14 mouse cellular contexts compared by ENCODE assay signal in genomic region chr15:102315292-102315691, GRCm38 (mm10). TPM values are rescaled to one million over a fixed set of nuclear protein-coding genes. Genes with fewer than 3 reads are reported as not detected.
DNase-seq lines count a peak whose midpoint lies in the region; ATAC-seq and TF ChIP-seq lines count a peak whose summit lies in the region.
"Had no signal": no experiment of that assay in that cellular context is flagged by ENCODE, and none has a peak within 500 bp of the region (broad histone marks: within the 10 kb centered on the region; RNA-seq: fewer than 3 reads in every experiment).

No protein-coding gene starts in this region.

- H3K4me2 ChIP-seq in forebrain, embryonic 12.5 days: no peak overlapping the region
- no peak overlapping the region for H3K4me2 ChIP-seq in forebrain, embryonic 13.5 days

- peaks cover 90% of the 10 kb centered on the region for H3K36me3 ChIP-seq in forebrain, embryonic 12.5 days (replicated peaks)
- H3K36me3 ChIP-seq in forebrain, embryonic 13.5 days (ENCODE audit: poor library complexity, severe bottlenecking): peaks cover 92% of the 10 kb centered on the region

- no peak for ATAC-seq in forebrain, embryonic 12.5 days (ENCODE audit: low FRiP score)
- ATAC-seq in forebrain, embryonic 13.5 days: no peak
- ATAC-seq: intestine, embryonic 16.5 days had no signal

- 0 out of 2 replicates have a peak overlapping the region, but pooled peaks have one; percentile 7 for H3K9ac ChIP-seq in forebrain, embryonic 12.5 days
- H3K9ac ChIP-seq in forebrain, embryonic 13.5 days: no peak overlapping the region

- no peaks in the 10 kb centered on the region for H3K4me1 ChIP-seq in forebrain, embryonic 12.5 days
- no peaks in the 10 kb centered on the region for H3K4me1 ChIP-seq in forebrain, embryonic 13.5 days

- DNase-seq in left cerebral cortex, postnatal 14 days (ENCODE audit: low spot score in 2 of 2): peak; percentile 11 to 30
- DNase-seq in left cerebral cortex, adult 2 months (ENCODE audit: extremely low spot score in 1 of 2, low spot score in 2 of 2): no peak
- peak; percentile 37 for DNase-seq in heart, adult 8-10 months (ENCODE audit: low spot score)
- DNase-seq in lung, postnatal 36 days: peak; percentile 32
- no peak for DNase-seq in spleen, adult 12 weeks (ENCODE audit: low spot score)
- no peak for DNase-seq in urinary bladder, adult 18-20 months (ENCODE audit: low spot score in 2 of 2)
- DNase-seq: adrenal gland, adult 2 months; B cell, adult 2 months; cerebellum, adult 2 months; embryo, embryonic 11 days had no signal

- TF ChIP-seq CTCF in left cerebral cortex, adult 2 months (IDR thresholded peaks at IDR 0.05): no peak

- H3K27me3 ChIP-seq in forebrain, embryonic 12.5 days: no peaks in the 10 kb centered on the region
- no peaks in the 10 kb centered on the region for H3K27me3 ChIP-seq in forebrain, embryonic 13.5 days

- no peak overlapping the region for H3K4me3 ChIP-seq in forebrain, embryonic 12.5 days (replicated peaks)
- no peak overlapping the region for H3K4me3 ChIP-seq in forebrain, embryonic 13.5 days
- no peak overlapping the region for H3K4me3 ChIP-seq in left cerebral cortex, adult 2 months
- H3K4me3 ChIP-seq: erythroblast, embryonic 14.5 days had no signal

- no peaks in the 10 kb centered on the region for H3K9me3 ChIP-seq in forebrain, embryonic 12.5 days
- H3K9me3 ChIP-seq in forebrain, embryonic 13.5 days (replicated peaks): no peaks in the 10 kb centered on the region

- intact Hi-C loops in left cerebral cortex, postnatal 14 days (cut with DNase I): no loop called here
- intact Hi-C loops in left cerebral cortex, adult 2 months (cut with DNase I): loop anchor here (1.0 kb wide), 1 partner anchor 76 kb away; no protein-coding TSS in a partner anchor

- H3K27ac ChIP-seq in forebrain, embryonic 12.5 days: no peak overlapping the region
- H3K27ac ChIP-seq in forebrain, embryonic 13.5 days: no peak overlapping the region
- H3K27ac ChIP-seq in left cerebral cortex, adult 2 months: no peak overlapping the region

- 94% methylated on average over 8 of the region's 8 CpGs for WGBS in forebrain, embryonic 12.5 days
- WGBS in forebrain, embryonic 13.5 days: 92% methylated on average over 8 of the region's 8 CpGs

RNA-seq across cellular contexts. Expression of gene Pfdn5, which starts 10.6 kb away (rescaled TPM):
- polyA plus RNA-seq in forebrain, embryonic 12.5 days (2016; fragmentation: Nextera tagmentation; extraction: Ambion mirVana): 352 and 355 TPM in 2 replicates
- 470 and 502 TPM in 2 replicates for polyA plus RNA-seq in forebrain, embryonic 13.5 days (2015; fragmentation: Nextera tagmentation; extraction: Ambion mirVana)
- total RNA-seq in left cerebral cortex, postnatal 14 days (2021): 100 to 1,000 TPM; 313 to 315 TPM
- 100 to 1,000 TPM; 408 to 428 TPM for total RNA-seq in left cerebral cortex, adult 2 months (2021)
- total RNA-seq in heart, adult 8-10 months (2022): 100 to 1,000 TPM; 300 to 347 (median 339) TPM

RNA-seq across cellular contexts. Expression of gene Myg1, which starts 16.2 kb away (rescaled TPM):
- polyA plus RNA-seq in forebrain, embryonic 12.5 days (2016; fragmentation: Nextera tagmentation; extraction: Ambion mirVana): 105 and 110 TPM in 2 replicates
- 116 and 126 TPM in 2 replicates for polyA plus RNA-seq in forebrain, embryonic 13.5 days (2015; fragmentation: Nextera tagmentation; extraction: Ambion mirVana)
- 10 to 100 TPM; 48.2 to 51.4 TPM for total RNA-seq in left cerebral cortex, postnatal 14 days (2021)
- 10 to 100 TPM; 65.1 to 67.9 TPM for total RNA-seq in left cerebral cortex, adult 2 months (2021)
- total RNA-seq in heart, adult 8-10 months (2022): 10 to 100 TPM; 23.2 to 24.6 (median 24.5) TPM

RNA-seq across cellular contexts. Expression of gene Espl1, which starts 19.2 kb away (rescaled TPM):
- 36.9 and 42.3 TPM in 2 replicates for polyA plus RNA-seq in forebrain, embryonic 12.5 days (2016; fragmentation: Nextera tagmentation; extraction: Ambion mirVana)
- polyA plus RNA-seq in forebrain, embryonic 13.5 days (2015; fragmentation: Nextera tagmentation; extraction: Ambion mirVana): 19.7 and 27.3 TPM in 2 replicates
- total RNA-seq in left cerebral cortex, postnatal 14 days (2021): 1 to 10 TPM; 1.8 to 2.3 TPM
- total RNA-seq in left cerebral cortex, adult 2 months (2021): 1 to 10 TPM; 1.1 to 1.5 TPM
- 1 to 10 TPM in 1 of 4 experiments, under 1 TPM in 3; 0.38 to 1.1 (median 0.93) TPM for total RNA-seq in heart, adult 8-10 months (2022)

RNA-seq across cellular contexts. Expression of gene Aaas, which starts 35.3 kb away (rescaled TPM):
- 75.0 and 78.2 TPM in 2 replicates for polyA plus RNA-seq in forebrain, embryonic 12.5 days (2016; fragmentation: Nextera tagmentation; extraction: Ambion mirVana)
- 64.1 and 66.5 TPM in 2 replicates for polyA plus RNA-seq in forebrain, embryonic 13.5 days (2015; fragmentation: Nextera tagmentation; extraction: Ambion mirVana)
- 10 to 100 TPM; 17.5 to 18.8 TPM for total RNA-seq in left cerebral cortex, postnatal 14 days (2021)
- 10 to 100 TPM; 14.3 to 18.9 TPM for total RNA-seq in left cerebral cortex, adult 2 months (2021)
- 10 to 100 TPM in 3 of 4 experiments, 1 to 10 TPM in 1; 9.8 to 15.0 (median 12.5) TPM for total RNA-seq in heart, adult 8-10 months (2022)

RNA-seq across cellular contexts. Expression of gene Mfsd5, which starts 36.0 kb away (rescaled TPM):
- polyA plus RNA-seq in forebrain, embryonic 12.5 days (2016; fragmentation: Nextera tagmentation; extraction: Ambion mirVana): 48.9 and 50.5 TPM in 2 replicates
- polyA plus RNA-seq in forebrain, embryonic 13.5 days (2015; fragmentation: Nextera tagmentation; extraction: Ambion mirVana): 46.7 and 48.9 TPM in 2 replicates
- total RNA-seq in left cerebral cortex, postnatal 14 days (2021): 10 to 100 TPM; 36.8 to 40.6 TPM
- 10 to 100 TPM; 40.6 to 42.8 TPM for total RNA-seq in left cerebral cortex, adult 2 months (2021)
- 10 to 100 TPM; 17.4 to 20.8 (median 18.7) TPM for total RNA-seq in heart, adult 8-10 months (2022)

Comparison
In these comparisons a context has a peak if more than half of its experiments do, and no peak if none do; other contexts are left out.
1. DNase-seq: peak in left cerebral cortex, postnatal 14 days (2 of 2), heart, adult 8-10 months (single experiment) and lung, postnatal 36 days (single experiment); none in left cerebral cortex, adult 2 months (0 of 2), spleen, adult 12 weeks (single experiment) and urinary bladder, adult 18-20 months (0 of 2).